Mouse (Mus musculus) thymus, postnatal 36 days (tissue): ENCODE measurements around the gene Htr3b.

Experiments used
- DNase-seq, 2 experiments: peaks; one replicate each; pipeline ENCODE4 v3.0.0; 2022; ENCODE audit warnings: mixed read lengths in 2 of 2

Htr3b gene

GRCm38 (mm10) chr9:48916011-48916788 lies 48.6 kb downstream of the Htr3b start:
- DNase-seq = no peak

DNA sequence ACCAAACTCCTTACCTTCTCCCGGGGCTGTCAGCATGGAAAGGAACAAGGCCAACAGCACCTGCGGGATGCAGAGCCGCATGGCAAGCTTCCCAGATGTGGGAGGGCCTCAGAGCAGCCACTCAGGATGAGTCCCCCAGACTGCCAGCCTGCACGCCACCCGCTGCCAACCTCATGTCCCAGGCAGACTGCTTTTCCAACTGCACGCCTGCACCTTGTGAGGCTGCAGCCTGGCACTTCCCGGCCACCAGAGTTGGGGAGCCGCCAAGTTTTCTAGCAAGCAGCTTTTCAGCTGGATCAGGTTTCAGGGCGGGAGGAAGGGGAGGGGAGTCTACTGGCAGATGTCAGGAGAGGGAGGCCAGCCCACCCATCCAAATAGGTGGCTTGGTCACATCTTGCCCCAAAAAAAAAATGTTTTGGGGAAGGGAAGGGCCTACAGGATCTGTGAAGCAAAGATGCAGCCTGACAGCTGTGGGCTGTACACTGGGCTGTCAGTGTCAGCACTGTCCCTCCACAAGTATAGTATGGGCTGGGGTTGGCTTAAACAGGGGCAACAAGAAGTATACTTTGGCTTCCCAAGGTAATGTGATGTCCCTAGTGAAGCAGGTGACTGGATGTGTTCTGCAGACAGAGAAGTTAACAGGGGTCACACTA lies 53.8 kb downstream of the Htr3b start, which contains the start of gene Htr3a:
Htr3a (minus strand) TSS at position 215 of the 653 bp plus-strand sequence.
- no peak for DNase-seq

DNA sequence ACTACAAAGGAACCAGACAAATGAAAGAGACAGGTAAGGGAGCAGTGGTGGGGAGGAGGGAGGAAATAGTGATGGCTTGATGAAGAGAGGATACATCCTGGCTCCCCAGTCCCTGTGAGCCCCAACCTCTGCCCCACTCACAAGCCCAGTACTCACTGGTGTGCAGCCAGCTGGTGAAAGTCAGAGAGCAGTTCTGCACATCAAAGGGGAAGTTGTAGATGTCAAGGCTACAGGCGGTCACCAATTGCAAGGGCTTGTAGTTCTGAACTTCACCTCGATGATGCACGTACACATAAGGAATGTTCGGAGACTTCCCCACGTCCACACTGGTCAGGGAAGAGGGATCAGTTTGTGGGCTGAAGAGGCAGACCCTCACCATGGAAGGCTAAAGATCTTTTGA lies 60.4 kb downstream of the Htr3b start:
- no peak for DNase-seq

DNA sequence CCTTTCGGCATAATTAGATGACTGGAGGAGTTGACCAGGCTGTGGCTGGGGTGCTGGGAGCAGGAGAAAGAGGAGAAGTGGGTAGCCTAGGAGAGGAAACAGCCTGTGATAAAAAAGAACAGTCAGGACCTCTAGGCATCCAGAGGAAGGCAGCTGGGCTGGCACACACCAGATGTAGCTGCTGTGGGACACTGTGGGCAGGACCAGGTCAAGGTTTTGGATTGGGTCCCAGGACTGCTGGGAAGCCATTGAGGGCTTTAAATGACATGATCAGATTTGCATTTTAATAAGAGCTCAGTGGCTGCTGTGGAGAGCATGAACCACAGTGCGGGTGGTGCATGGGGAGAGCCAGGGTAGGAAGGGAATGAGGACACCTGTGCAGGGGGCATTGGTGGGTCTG lies 61.0 kb downstream of the Htr3b start:
- no peak for DNase-seq

DNA sequence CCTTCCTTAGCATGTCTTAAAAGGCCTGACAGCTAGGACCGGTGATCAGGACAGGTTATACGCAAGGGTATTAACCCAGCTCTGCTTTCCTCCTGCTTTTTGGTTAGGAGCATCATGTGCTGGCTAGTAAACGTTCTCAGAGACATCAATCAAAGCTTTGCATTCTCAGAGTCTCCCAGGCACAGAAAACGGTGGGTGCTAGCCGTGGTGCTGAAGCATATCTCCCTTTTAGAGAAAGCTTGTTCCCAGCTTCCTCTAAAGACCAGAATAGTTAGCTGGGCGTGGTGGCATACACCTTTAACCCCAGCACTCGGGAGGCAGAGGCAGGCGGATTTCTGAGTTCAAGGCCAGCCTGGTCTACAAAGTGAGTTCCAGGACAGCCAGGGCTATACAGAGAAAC lies 66.2 kb downstream of the Htr3b start:
- no peak for DNase-seq

DNA sequence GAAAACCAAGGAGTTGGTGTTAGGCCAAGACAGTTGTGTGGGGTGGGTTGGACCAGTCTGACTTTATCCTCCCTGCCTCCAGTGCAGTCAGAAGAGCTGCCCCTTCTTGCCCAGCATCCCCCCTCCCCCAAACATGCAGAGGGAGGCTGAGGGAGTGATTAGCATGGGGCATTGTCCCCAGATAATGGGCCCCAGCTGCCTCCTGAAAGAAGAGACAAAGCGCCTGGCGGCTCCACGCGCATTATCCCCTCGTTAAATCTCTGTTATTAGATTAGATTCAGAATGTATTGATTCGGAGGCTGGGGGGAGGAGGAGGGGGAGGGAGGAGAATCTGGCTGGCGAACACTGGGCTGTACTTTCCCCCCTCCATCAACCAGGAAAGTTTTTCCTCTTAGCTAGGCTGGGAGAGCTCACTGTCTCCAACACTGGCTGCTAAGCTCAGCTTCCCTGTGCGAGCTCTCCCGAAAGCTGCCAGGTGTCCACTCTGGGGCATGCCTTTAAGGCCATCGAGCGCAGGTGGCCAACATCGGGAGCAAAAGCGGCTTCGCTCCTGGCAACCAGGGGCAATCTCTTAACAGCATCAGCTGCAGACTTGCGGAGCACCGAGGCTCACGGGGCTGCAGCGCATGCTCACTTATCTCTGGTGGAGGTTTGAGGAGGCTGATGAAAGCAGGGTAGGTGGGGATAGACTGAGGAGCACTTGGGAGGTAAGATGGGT lies 68.8 kb downstream of the Htr3b start:
- DNase-seq = no peak

DNA sequence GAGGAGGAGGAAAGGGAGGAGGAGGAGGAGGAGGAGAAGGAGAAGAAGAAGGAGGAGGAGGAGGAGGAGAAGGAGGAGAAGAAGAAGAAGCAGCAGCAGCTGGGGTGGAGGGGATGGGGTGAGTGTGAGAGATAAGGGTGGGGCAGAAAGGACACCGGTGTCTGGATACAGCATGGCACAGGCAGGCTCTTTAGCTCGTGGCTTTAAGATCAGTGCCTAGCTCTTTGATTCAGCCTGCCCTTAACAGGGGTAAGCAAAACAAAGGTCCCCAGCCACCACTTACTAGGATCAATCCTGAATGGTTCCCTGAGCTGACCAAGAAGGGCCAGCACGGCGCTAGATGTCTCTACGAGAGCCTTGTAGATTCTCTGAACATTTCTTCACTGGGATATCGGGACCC lies 70.0 kb downstream of the Htr3b start:
- DNase-seq = no peak

- peak; percentile 26 to 43 for DNase-seq
Measured at GRCm38 (mm10) chr9:48893986-48894385, 70.8 kb downstream of the Htr3b start.

DNA sequence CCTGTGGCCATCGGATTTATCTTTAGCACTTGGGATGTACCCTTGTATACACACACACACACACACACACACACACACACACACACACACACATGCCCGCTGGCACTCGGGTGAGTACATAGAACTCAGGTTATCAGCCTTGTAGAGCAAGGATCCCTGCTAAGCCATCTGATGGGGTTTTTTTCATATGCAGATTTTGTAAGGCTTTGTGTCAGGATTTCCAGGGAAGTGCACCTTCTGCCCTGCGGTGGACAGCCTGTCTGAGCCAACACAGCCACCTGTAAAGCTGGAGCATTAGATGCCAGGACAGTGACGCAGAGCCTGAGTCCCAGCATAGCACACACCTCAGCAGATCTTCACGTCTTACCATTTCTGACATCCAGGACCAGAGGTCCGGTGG lies 75.7 kb downstream of the Htr3b start:
- DNase-seq = no peak
